Mouse (Mus musculus): ENCODE measurements around the gene Ms4a2.
A peak's percentile ranks its signal among the peaks of the same experiment; 100 is the strongest.

The Ms4a2 gene

DNA sequence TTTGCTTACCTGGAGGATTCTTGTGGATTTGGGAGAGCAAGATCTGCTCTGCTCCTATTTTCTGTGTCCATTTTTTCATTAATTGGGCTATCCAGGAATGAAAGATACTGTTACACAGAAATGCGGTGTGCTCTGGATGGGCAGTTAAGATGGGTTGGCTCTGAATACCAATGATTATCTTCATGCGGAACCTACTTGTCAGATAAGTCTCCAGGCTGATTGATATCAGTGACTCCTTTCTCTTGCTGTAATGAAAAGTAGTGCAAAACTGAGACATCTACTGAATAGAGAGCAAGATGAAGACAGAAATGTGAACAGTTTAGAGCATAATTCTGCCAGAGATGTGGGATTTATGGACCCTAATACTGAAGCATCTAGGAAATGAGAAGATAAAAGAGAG lies at the start of gene Ms4a2:
Ms4a2 (minus strand) TSS at position 169 of the 400 bp plus-strand sequence.
- no peak for DNase-seq

DNA sequence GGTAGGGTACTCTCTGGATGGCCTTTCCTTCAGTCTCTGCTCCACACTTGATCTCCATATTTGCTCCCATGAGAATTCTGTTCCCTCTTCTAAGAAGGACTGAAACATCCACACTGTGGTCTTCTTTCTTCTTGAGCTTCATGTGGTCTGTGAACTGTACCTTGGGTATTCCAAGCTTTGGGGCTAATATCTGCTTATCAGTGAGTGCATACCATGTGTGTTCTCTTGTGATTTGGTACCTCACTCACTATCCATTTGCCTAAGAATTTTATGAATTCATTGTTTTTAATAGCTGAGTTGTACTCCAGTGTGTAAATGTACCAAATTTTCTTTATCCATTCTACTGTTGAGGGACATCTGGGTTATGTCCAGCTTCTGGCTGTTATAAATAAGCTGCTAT lies 38.0 kb upstream of the Ms4a2 start:
- DNase-seq: no peak

DNA sequence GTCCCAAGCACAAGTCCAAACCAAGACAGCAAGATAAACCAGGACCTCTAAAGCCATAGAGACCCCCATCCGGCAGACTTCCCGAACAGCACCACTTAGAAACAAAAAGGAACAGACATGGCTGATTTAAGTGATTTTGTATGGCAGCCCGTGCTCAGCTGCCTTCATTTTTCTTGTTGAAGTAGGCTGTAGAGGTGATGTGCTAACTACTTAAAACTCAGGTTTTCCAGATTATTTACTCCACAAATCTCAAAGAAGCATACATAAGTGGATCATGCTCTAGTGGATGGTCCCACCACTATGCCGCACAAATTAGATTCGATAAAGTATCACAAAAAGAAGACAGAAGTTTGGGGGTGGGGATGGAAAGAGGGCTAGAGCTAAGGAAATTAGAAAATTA lies 36.9 kb upstream of the Ms4a2 start, which contains the start of gene Oosp2:
Oosp2 (minus strand) TSS at position 101 of the 400 bp plus-strand sequence.
- no peak for DNase-seq

DNA sequence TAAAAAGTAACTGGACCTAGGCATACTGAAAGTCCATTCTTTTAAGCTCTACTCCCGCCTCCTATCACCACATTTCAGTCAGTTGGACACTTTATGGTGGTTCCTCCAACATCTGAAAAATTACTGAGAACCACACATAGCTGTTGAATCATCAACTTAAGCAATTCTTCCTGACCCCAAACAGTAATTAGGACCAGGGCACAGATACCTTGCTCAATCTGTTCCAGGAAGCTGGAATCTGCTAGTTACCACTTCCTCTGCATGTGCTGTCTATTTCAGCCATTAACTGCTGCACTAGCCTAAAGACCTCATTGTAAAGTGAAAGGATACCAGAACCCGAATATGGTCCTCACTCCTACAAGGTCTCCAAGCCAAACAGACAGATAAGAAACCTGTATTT lies 35.6 kb upstream of the Ms4a2 start:
- no peak for DNase-seq

DNA sequence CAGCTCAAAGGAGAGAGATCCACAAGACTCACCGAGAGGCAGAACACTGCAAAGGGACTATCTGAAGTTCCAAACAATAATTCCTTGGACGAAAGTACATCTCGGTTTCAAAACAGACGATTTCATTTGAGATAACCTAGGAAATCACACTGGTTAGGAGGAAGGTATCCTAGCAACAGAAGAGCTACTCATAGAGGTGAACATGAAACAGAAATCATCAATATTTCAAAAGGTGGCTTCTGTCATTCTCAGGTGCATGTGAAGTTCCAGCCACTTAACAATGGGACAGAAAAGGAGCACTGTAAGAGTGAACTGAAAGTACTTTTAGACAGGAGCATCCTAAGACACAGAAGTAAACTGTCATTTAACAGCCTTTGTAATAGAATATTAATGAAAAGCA lies 26.0 kb upstream of the Ms4a2 start:
- DNase-seq: no peak

DNA sequence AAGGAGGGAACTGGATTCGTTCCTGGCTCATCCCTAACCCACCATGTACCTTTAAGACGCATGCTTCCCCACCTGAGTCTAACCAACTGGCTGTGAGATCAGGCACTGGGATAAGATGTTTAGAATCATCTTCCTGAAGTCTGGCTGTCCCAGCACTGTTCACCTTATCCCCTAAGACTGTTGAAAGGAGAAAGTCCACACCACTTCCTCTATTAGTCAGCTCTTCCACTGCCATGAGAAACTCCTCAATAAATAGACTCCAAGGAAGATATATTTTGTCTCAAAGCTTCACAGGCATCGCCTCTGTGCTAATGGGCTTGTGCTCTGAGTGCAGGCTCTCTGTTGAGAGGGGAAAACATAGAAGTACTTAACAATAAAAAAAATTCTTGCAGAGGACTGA lies 22.6 kb upstream of the Ms4a2 start:
- no peak for DNase-seq

DNA sequence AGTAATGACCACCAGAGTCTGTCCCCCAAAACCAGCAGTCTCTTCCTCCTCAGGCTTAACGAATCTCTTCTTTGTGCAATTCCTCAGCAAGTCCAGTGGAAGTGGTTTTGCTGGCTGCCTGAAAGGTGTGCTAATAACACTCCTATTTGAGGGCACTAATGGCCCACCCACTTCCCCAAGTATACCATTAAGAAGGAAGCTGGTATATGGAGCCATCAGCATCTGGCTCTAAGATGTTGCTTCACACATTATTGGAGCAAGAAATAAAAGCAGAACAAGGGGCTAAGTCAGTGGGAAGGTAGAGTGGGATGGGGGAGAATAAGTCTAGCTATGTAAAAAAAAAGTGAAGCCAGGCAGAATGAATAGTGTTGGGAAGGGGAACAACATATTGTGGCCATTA lies 17.2 kb upstream of the Ms4a2 start, which contains the start of gene Ms4a3:
Ms4a3 (minus strand) TSS at position 120 of the 400 bp plus-strand sequence.
- no peak for DNase-seq

DNA sequence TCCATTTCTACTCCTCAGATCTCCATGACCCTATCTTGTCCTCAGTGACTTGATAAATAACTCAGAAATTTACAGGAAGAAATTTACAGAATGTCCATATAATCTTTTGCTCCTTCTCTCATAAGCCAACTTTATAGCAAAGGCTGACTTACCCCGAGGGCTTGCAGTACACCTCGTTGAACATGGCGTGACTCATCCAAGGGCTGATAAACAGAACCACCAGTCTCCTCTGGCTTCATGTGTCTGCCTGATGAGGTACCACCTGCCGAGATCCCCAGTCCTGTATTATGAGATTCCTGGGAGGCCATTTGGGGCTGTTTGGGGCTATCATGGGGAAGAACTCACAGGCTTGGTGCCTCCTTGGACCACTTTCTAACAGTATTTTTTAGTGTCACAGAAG lies 15.5 kb upstream of the Ms4a2 start:
- DNase-seq: no peak

DNA sequence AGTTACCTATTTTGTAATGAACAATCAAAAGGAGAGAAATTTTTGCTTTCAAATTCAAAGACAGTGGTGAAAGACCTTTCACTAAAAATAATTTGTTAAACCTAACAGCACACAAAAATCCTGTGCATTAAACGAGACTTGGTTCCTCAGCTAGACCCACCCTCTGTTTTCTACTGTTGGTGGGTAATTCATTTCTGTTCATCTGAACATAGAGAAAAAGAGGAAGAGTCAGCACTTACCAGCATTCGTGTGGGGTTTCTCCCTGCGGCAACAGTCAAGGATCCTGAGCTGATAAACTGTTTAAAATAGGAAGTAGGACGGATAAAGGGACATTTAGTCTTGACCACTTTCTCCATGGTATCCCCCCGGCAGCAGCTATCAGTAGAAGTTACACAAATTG lies 12.1 kb upstream of the Ms4a2 start:
- DNase-seq: no peak

DNA sequence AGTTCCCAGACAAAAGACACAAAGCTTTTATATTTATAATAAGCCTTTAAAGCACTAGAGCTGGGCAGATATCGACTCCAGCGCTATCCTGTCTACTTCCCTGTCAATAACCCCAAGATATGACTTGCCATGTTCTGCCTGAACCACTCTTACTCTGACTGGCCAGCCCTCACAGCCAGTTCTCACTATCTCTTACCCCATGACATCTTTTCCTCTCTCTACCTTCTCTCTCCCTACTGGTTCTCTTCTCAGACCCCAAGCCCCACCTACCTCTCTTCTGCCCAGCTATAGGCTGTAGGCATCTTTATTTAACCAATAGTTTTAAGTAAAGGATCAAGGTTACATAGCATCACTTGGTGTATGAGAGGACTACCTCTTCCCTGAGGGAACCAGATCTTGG lies 10.8 kb upstream of the Ms4a2 start:
- DNase-seq: no peak

DNA sequence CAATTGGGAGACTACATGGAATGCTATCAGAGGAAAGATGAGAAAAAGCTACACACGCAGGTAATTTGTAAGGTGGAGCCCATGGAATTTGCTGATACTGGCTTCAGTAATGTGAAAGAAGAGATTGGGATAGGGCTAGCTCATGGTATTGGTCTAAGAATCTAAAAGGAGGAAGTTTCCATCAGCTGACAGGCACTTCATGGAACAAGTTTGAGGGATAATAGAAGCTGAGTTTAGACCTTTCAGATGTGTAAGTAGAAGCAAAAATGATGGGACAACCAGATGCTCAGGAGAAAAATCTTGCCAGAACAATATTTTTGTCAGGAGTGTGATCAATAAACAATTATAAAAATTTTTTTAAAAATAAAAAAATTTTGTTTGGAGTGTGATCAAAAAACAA lies 10.2 kb upstream of the Ms4a2 start:
- no peak for DNase-seq

DNA sequence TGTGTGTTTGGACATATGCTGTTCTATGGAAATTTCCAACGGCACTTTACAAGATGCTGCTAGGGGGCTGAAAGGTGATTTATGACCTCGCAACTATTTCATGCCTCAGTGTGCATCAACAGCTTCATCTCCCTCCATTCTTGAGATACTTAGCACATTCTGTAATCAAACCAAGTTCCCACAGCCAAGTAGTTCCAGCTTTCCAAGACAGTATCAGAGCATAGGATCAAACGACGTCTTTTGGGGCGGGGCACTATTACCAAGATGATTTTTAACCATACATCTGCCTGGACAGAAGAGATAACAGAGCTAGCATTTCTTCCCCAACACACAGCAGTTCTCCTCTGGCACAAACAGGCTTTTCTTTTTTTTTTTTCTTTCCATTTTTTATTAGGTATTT lies 1.7 kb upstream of the Ms4a2 start:
- no peak for DNase-seq

DNA sequence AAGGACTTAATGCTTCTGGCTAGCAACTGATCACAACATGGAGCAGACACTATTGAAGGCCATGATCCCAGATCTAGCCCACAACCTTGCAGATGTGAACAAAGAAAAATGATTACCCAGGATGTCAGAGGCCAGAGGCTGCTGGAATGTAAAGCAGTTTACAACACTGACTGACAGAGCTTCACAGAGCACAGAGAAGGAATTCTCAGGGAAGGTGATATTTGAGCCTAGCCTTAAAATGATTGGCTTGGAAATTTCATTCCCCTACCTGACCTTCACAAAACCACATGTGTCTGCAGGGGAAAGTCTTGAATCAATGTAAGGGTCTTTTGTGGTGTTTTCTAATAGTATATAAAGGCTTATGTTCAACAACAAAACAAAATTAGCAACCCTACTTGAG lies 1.3 kb upstream of the Ms4a2 start:
- DNase-seq: no peak

DNA sequence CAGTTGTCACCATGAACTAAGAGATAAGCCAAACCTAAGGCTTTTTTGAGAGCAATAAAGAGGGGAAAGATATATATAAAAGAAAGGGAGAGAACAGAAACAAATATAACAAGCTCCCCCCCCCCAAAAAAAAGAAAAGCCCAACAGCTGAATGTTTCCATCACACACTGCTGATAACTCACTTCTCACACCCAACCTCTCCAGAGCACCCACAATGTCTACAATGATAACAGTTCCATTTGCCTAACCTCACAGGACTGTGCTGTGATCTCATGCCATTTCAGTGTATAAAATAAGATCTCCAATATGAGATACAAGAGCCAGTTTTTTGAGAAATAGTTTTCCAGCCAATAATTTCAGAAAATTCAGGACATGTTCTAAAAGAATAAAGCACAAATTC lies 5.5 kb downstream of the Ms4a2 start:
- DNase-seq: no peak

DNA sequence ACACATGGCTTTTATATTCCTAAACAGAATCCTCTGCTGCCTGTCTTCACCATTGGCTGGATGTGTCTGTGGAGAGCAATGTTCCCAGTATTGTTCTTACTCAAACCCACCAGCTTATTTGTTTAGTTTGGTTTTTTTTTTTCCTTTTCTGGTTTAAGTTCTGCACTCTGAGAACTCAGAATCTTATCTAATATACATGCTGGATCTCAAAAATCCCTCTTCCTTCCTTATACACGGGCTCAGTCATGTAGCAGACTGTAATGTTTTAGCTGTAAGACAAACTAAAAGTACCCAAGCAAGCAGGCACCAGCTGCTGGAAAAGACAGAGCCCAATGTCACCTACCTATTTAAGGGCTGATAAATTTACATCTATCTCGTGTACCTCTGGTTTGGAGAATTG lies 8.7 kb downstream of the Ms4a2 start:
- DNase-seq: no peak

DNA sequence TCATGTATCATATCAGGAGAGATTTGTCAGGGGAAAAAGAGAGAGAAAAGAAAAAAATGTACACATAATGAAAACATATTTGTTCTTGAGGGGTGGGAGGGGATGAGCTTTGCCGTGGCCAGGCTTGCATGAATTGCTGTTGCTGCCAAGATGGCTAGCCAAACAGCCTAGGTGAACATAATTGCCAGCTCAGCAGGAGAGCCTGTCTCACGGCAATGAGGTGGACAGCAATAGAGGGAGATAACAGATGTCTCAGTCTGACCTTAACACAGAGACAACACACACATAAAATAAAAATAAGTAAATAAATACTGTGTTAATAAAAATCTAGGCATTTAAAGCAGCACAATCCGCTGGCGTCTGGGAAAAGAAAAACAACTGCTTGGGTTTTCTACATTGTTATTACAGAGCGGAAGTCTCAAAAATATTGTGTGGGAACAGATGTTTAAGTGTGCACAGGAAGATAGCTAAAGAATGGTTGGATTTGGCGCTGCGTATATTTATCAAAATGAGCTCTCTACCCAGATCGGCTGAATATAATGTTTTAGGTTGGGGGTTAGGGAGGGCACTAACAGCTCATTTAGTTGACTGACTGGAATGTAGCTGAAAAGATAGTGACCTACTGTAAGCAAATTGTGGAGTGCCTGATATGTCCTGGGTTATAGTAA lies 9.6 kb downstream of the Ms4a2 start:
- DNase-seq: no peak

DNA sequence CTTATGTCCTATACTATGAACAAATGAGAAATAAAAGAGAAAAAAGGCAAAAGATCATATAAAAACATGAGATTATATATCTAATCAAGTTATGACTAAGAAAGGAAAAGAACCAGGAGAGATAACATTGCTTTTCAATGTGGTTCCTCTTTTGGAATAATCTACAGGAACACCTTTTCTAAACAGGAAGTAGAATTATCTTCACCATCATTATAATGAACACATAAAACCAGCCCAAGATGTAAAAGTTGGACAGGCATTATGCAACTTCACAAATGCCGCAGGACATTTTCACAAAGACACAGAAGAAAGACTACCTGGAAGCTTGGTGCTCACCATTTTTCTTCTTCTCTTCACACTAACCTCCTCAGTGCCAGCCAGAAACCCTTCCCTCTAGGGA lies 10.4 kb downstream of the Ms4a2 start:
- DNase-seq: no peak

DNA sequence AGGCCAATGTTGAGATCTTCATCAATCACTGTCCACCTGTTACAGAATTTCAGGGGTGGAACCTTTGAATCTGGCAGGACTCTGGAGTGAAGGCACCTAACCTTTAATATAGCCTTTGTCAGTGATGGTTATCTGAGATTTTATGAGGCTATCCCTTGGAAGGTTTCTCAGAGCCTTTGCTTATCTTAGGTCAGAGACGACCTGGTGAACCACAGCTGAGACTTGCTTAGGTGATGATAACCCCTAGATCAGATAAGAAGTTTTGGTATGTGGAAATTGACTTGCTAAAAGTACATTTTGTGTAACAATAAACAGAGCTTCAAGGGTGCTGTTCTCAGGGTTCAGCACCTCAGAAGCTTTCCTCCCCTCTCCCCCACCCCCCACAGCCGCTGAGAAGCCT lies 11.2 kb downstream of the Ms4a2 start:
- no peak for DNase-seq

DNA sequence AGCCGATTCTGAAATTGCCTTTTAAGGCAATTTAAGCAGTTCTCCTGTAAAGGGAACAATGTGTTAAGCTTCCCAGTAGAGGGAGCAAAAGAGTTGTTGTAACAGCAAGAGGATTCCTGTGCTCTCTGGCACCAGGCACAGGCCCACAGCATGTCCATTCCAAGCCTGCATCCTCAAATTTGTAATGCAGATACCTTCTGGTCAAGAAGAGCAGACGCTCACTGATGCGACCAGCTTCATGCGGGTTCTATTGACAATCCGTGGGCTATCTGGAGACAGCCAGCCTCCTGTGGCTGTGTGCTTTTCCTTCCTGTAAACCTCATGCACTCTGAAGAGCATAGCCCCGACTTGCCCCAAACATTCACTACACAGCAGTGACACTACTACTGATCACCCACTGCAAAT lies 12.0 kb downstream of the Ms4a2 start:
- DNase-seq: peak; percentile 17

DNA sequence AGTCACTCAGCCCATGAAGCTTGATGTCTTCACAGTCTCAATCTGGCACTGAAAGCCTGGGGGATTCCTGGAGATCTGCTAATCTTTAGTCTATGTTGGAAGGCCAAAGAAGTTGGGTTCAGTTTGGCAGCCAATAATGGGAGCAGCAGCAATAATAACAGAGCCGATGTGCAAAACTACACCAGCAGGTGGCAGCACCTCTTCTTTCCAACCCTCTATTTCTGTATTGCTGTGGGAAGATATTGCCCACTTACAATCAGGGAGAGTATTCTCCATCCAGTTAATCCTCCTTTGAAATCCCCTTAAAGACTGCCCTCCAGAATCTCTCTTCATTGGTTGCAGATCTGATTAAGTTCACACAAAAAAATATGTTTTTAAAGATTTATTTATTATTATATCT lies 15.3 kb downstream of the Ms4a2 start:
- DNase-seq: peak; percentile 57

DNA sequence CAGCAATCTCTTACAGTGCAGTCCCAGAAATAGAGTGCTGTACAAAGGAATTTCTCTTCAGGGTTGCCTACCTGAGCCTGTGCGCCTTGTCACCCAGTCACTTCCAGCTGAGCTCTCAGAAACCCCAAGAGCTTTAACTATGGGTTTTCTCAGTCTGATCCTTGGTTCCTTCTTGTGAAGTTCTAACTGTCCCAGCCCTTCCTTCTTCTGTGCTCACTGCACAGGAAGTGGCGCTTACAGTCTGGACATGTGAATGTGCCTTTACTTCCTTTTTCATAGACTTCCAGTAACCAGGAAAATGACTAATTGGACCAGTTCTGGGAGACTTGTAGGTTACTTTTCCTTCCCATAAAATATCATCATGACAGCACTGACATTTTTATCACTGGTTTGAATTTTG lies 18.9 kb downstream of the Ms4a2 start, which contains the start of gene Ms4a6d:
Ms4a6d (minus strand) TSS at position 247 of the 400 bp plus-strand sequence.
- DNase-seq: no peak

DNA sequence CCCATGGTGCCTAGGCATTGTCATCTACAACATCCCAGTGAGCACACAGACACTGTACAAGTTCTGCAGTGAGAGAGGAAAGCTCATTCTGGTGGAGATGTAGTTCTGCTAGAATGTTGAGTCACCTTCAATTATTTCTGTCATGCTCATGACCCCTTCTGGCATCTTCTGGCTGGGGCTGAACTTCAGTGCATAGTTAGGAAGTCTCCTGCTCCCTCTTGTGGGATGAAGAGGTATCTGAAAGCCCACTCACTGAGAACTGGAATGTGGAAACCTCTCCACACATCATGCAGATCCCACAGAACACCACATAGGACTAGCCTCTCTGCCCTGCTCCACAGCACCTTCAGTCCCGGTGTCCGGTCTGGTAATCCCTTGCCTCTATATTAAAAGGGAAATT lies 21.5 kb downstream of the Ms4a2 start:
- peak; percentile 31 for DNase-seq

DNA sequence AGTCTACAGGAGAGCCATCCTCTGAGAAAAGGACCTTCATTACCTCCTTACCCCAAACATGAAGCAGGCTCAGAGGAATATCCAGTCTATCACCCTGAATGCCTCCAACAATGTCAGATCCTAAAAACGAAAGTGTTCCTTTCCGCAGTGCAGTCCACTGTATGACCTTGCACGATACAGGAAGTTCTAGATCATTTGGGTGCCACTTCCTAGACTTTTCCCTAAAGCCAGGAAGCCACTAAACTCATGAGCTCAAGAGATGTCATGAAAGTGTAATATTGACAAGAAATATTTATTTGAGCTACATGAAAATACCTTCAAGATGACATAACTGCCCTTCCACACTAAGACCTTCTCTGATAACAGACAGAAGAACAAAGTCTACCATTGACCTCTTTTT lies 22.2 kb downstream of the Ms4a2 start:
- DNase-seq: no peak

DNA sequence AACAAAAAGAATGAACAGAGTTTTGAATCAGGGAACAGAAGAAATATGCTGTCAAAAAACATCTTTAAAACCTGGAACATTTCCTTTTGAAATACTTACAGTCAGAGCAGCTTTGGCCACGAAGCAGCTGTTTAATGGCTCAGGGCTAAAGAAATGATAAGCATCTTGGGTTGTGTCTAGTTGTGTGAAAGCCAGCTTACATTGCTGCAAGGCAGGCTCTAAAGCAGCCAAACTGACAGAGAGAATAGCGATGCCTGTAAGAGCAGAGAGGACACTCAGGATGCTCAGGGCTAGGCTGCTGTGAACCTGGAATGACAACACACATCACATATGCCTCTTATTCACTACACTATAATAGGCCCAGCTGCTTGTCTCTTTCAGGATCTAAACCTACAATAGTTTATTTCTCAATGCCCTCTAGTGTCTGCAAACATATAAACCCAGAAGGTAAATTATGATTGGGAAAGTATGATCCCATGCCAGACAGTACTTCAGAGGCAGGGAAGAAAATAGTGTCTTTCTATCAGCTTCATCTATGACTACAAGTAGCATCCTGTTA lies 33.5 kb downstream of the Ms4a2 start:
- no peak for DNase-seq

DNA sequence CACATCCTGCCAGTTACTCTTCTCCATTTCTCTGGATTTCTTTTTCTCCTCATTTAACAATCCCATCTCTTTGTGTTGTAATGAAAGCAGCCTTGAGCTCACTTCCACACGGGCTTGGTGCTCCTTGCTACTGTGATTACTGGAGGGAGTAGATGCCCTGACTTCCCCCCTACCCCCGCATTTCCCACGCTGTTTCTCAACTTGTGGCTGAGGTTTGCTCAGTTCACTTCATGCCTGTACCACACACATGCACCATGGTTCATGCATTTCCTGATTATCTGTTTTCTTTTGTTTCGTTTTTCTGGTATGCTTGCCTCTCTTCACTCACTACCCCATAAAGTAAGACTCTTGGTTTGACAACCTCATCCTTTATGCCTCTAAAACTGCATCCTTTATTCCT lies 34.3 kb downstream of the Ms4a2 start:
- no peak for DNase-seq
